Mouse (Mus musculus) MEL (cell line): ENCODE data around the gene Spic.

Experiments used
- EP300 ChIP-seq, 2 experiments: IDR thresholded peaks; 2 replicates each; pipeline ENCODE4 v1.6.1; 2011; ENCODE audit warnings: improper control_type of control experiment in 2 of 2, low read length in 2 of 2, low read depth in 1 of 2, mild to moderate bottlenecking in 1 of 2
- MYB ChIP-seq: IDR thresholded peaks from 2 replicates; pipeline ENCODE4 v1.6.1; 2011; ENCODE audit warnings: mild to moderate bottlenecking, low read depth, low read length, improper control_type of control experiment

DNA sequence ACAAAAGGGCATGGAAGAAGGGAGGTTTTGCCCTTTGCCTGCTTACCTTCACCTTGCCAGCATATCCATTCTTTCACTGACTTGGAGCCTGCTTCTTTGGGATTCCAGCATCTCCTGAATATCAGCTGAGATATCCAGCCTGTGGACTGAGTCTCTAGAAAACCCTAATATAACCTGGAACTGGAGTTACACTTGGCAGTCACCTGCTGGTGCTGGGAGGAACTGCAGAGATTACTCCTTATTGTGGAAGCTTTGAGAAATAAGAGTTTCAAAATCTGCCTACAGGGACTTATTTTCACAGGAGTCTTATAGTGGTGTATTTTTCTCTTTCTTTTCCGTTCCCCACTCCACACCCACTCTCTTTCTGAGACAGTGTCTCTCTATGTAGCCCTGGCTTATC lies 42.3 kb upstream of the Spic start:
- TF ChIP-seq MYB (no peak), EP300 (IDR thresholded peaks at IDR 0.05; ENCODE audit: low read depth in 1 of 2, low read length in 2 of 2) (no peak)
